Mouse (Mus musculus) cerebellum, postnatal 14 days (tissue): ENCODE data around the gene Ggt5.
A peak's percentile ranks its signal among the peaks of the same experiment; 100 is the strongest.

Experiments used
- DNase-seq, 2 experiments: peaks; one replicate each; pipeline ENCODE4 v3.0.0; 2021; ENCODE audit warnings: mixed read lengths in 2 of 2

Gene Ggt5

GRCm38 (mm10) chr10:75627490-75627889 lies 38.4 kb downstream of the Ggt5 start:
- no peak for DNase-seq

GRCm38 (mm10) chr10:75632633-75633032 lies 43.5 kb downstream of the Ggt5 start:
- peak in 1 of 2 experiments; percentile 12 for DNase-seq

DNA sequence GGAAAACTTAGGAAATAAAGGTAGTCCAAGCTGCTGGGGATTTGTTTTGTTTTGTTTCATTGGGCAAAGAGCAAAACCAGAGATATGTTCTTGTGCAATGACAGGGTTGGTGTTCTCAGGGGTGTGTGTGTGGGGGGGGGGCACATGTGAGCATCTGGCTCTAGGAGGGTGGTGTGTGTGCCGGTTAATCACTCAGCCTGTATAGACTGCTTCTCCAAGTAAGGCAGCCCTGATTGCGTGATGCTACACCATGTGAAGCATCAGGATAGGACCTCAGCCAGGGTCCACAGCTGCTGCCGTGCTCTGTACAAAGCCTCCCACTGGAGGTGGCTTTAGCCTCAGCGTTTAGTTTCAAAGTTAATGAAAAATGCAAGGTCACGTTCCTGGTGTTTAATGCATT lies 43.9 kb downstream of the Ggt5 start:
- no peak for DNase-seq

GRCm38 (mm10) chr10:75633576-75634139 lies 44.5 kb downstream of the Ggt5 start:
- peak in 1 of 2 experiments; percentile 7 for DNase-seq

DNA sequence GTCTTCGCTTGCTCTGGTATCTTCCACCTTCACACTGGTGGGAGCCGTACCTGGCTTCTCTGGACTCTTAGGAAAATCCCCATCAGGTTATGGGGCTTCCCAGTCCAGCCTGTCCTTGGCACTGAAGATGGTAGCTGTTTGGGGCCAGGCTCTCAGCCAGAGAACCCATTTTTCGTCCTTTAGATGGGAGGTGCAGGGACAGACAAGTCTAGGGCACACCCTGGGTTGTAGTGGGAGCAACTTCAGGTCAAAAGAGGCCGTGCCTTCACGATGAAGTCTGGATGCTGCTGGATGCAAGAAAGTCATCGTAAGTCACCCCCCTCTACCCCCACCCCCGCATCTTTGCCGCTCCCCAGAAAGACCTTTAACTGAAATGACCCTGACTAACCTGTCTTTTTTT lies 45.5 kb downstream of the Ggt5 start:
- DNase-seq, result peak in 1 of 2 experiments; percentile 7

DNA sequence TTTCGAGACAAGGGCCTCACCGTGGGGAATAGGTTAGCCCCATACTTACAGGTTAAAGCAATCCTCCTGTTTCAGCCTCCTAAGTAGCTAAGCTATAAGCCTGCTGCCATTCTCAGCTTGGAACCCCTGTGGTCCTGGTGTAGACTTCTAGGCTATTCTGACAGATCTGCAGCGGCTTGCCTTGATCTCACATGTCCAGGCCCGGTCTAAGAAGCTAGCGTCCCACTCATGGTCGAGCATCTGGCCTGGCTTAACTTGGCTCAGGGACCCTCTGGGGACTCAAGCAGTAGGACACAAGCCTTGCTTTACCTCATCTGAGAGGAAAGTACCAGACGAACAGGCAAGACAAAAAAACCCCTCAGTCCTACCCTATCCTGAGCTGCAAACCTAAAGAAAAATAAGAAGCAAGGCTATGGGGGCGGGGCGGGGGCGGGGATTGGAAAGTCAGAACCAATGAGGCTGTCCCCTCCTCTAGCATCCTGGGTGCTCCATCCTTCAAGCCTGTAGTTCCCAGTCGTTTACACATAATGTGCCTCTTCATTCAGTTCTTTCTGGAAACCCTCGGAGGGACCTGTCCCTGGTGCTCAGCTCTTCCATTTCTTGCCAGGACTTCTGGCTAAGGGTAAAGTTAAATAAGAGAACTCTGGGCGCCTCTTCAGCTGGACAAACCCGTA lies 46.0 kb downstream of the Ggt5 start:
- DNase-seq, result peak in 1 of 2 experiments; percentile 9

- peak; percentile 96 to 97 for DNase-seq
These were observed 46.5 kb downstream of the Ggt5 start for GRCm38 (mm10) chr10:75635693-75636055.

DNA sequence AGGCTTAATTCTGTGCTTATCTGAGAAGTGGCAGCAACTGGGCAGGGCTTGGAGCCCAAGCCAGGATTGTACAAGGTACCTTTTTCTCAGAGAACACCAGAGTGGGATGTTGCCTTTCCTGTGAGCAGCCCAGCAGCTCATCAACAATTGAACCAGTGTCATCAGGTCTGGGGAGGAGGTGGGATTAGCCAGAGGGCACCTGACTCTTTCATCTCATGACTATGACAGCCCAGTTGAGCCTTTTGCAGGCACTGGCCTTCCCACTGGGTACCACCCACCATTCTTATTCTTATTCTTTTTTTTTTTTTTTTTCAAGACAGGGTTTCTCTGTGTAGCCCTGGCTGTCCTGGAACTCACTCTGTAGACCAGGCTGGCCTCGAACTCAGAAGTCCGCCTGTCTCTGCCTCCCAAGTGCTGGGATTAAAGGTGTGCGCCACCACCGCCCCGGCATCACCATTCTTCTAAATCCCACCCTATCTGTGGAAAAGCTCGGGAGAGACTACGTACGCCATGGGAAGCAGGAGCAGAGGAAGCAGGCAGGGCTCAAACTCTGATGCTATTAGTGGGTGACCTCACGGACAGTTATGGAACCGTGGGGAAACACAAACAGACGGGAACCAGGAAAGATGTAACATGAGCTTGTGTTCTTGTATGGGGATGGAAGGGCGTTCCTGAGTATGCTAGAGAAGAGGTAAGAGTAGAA lies 47.1 kb downstream of the Ggt5 start:
- no peak for DNase-seq

DNA sequence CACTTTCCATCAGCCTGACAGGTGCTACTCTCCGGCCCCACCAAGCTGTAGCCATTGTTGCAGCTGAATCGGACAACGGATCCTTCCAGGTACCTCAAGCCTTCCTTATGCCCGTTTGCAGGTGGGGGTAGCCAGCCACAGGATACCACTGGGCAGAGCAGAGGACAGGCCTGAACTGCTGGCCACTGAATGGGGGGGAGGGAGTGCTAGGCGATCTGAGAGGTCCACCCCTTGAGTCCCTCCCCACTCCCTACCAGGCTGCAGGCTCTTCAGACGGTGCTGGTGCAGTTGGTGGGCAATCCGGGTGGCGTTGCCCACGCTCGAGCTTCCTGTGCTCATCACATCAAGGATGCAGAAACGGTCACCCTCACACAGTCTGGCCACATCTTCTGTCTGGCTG lies 48.6 kb downstream of the Ggt5 start:
- DNase-seq, result peak in 1 of 2 experiments; percentile 7

DNA sequence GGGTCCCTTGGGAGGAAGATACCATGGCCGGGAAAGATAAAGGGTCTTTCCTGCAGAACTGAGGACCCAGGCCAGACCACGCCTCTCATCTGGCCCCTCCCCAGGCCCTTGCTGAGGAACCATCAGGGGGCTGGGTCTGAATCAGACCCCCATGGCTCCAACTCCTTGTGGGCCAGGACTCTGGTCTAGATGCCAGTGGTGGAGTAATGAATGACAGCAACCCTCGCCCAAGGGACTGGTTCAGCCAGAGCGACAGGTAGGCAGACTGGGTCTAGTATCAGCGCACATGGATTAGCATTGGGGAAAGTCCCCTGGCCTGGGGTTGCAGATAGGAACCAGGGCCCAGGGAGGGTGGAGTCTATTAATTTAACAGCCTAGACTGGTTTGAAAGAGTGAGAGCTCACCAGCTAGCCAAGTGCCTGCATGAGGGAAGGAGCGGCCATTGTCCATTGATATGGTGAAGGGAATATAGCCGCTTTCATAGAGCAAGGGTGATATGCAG lies 52.6 kb downstream of the Ggt5 start:
- peak; percentile 10 to 14 for DNase-seq

GRCm38 (mm10) chr10:75642436-75642835 lies 53.3 kb downstream of the Ggt5 start:
- peak; percentile 18 to 24 for DNase-seq

GRCm38 (mm10) chr10:75642891-75643290 lies 53.8 kb downstream of the Ggt5 start:
- DNase-seq, result no peak

DNA sequence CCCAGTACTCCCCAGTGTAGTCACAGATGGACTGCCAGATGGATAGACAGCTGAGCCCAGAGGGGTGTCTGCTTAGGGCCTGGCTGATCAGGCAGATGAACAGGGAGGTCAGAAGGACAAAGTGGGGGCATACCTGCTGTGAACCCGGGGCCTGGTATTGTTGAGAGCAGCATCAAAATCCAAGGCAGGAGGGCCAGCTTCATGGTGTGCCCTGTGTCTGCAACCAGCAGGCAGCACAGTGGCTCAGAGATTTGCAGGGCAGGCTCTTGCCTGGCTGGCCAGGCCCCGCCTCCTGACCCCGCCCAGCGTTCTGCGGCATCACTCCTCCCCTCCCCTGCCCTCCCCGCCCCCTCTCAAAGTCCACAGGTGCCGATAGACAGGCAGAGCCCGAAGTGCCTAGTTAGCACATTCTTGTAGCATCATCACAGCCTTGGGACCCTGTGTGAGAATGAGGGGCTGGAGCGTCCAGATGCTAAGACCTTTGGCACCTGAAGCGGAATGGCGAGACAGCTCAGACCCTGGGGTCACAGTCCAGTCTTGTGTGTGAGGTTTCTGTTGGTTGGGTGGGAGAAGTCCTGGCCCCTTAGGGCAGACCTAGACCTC lies 54.7 kb downstream of the Ggt5 start, which contains the start of gene Susd2:
Gene Susd2 (minus strand): TSS at position 268 of the 603 bp plus-strand sequence.
- DNase-seq, result peak; percentile 72 to 89

DNA sequence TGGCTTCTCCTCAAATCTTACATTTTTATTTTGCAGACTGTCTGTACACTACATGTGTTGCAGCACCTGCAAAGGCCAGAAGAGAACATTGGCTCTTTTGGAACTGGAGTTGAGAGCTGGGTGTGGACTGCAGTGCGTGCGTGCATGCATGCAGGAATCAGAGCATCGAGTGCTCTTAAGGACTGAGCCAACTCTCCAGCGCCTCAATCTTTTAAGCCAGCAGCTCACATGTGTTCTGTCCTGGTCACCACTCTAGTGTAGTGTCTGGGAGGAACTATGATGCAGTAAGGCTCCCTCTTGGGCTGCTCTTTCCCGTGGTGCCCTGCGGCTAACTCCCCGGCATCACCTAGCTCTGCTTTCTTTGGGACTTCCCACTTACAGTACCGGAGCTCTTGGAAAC lies 56.5 kb downstream of the Ggt5 start:
- DNase-seq, result no peak

- DNase-seq, result peak in 1 of 2 experiments; percentile 57
These were observed 57.3 kb downstream of the Ggt5 start for GRCm38 (mm10) chr10:75646406-75646805.

- DNase-seq, result peak; percentile 75 to 80
These were observed 58.2 kb downstream of the Ggt5 start for GRCm38 (mm10) chr10:75647362-75647761.

GRCm38 (mm10) chr10:75648091-75648490 lies 59.0 kb downstream of the Ggt5 start:
- DNase-seq, result no peak

DNA sequence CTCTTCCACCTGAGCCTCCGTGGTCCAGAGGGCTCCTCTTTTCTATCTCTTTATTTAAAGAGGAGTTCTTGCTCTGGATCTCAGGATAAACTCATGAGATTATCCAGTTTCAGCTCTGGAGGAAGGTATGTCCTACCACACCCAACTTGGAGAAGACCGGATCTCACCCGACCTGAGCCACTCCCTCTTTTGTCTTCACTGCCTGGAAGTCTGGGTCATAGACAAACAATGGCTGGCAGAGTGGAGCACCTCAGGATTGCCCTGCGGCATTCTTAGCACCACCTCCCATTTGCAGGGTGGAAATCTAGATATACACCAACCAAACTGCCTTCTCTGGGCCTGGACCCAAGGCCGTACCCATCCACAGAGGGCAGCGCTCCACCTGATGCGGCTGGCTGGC lies 59.9 kb downstream of the Ggt5 start:
- no peak for DNase-seq

DNA sequence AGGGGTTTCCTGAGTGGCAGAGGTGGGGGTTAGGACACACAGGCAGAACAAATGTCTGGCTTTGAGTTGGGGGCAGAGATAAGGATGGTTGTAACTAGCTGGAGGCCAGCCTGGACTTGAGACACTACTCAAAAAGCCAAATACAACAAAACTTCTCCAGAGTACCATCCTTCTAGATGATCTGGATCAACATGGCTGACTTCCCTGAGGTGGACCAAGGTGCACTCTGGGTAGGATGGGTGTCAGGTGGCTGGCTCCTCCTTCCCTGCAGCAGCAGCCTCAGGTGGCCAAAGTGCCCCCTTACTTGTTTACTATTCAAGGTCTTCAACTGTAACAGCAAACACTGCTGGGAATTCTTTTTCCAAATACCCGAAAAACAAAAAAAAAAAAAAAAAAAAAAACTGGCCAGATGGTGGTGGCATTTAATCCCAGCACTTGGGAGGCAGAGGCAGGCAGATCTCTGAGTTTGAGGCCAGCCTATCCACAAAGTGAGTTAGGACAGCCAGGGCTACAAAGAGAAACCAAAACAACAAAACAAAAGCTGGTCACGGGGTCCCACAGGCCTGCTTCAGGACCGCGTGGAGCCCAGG lies 60.4 kb downstream of the Ggt5 start:
- DNase-seq, result no peak

- DNase-seq, result no peak
These were observed 61.3 kb downstream of the Ggt5 start for GRCm38 (mm10) chr10:75650306-75650902.

GRCm38 (mm10) chr10:75651381-75652068 lies 62.4 kb downstream of the Ggt5 start:
- no peak for DNase-seq

- DNase-seq, result no peak
These were observed 64.9 kb downstream of the Ggt5 start for GRCm38 (mm10) chr10:75654053-75654452.
